Mouse (Mus musculus): ENCODE measurements around the gene Abcg4.
A peak's percentile ranks its signal among the peaks of the same experiment; 100 is the strongest.

The Abcg4 gene

GRCm38 (mm10) chr9:44286256-44286850 is 2.1 kb downstream of the Abcg4 start:
- peak; percentile 50 to 77 for DNase-seq (ENCODE audit: low spot score in 2 of 2)

GRCm38 (mm10) chr9:44283183-44283582 is 5.2 kb downstream of the Abcg4 start:
- no peak for DNase-seq (ENCODE audit: low spot score in 2 of 2)

DNA sequence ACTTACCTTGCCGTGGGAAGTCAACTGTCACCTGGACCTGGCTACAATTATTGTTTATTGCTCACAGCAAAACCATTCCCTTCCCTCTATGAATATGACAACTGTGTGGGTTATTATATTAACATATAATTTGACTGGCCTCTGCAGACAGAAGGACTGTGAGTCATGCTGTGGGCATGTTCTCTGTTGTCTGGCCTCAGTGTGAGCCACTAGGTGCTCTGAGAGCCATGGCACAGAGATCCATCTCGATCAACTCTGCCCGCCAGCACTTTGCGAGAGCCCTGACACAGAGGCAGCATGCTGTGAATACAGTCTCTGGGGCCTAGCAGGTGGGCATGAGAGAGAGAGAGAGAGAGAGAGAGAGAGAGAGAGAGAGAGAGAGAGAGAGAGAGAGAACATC is 18.4 kb downstream of the Abcg4 start:
- DNase-seq (ENCODE audit: low spot score in 2 of 2) = no peak

GRCm38 (mm10) chr9:44269077-44269476 is 19.3 kb downstream of the Abcg4 start:
- DNase-seq (ENCODE audit: low spot score in 2 of 2) = peak; percentile 44 to 74

DNA sequence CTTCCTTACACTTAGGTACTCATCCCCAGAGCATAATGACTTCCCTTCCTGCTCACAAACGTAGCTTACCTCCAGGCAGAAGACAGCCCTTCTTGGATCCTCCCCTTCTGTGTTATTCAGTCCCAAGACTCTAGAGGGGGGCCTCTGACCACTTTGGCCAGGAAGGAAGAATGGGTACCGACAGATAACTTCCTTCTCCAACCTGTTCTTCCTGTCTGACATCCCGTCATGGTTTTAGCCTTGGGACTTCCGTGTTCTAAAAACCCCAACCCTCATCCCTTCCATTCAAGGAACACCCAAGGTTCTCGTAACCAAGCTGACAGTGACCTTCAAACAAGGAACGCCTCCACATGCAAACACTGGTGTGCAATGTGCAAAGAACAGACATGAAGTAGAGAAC is 20.0 kb downstream of the Abcg4 start, which contains the start of gene Nlrx1:
Nlrx1 (minus strand) TSS at position 168 of the 400 bp plus-strand sequence.
- peak in 1 of 2 experiments; percentile 33 for DNase-seq (ENCODE audit: low spot score in 2 of 2)

GRCm38 (mm10) chr9:44268027-44268360 is 20.4 kb downstream of the Abcg4 start:
- peak; percentile 86 to 89 for DNase-seq (ENCODE audit: low spot score in 2 of 2)

- DNase-seq (ENCODE audit: low spot score in 2 of 2) = peak in 1 of 2 experiments; percentile 36
Measured at GRCm38 (mm10) chr9:44267319-44268026, 20.9 kb downstream of the Abcg4 start.

GRCm38 (mm10) chr9:44266478-44267226 is 21.8 kb downstream of the Abcg4 start:
- no peak for DNase-seq (ENCODE audit: low spot score in 2 of 2)

GRCm38 (mm10) chr9:44261388-44261787 is 27.0 kb downstream of the Abcg4 start:
- no peak for DNase-seq (ENCODE audit: low spot score in 2 of 2)

DNA sequence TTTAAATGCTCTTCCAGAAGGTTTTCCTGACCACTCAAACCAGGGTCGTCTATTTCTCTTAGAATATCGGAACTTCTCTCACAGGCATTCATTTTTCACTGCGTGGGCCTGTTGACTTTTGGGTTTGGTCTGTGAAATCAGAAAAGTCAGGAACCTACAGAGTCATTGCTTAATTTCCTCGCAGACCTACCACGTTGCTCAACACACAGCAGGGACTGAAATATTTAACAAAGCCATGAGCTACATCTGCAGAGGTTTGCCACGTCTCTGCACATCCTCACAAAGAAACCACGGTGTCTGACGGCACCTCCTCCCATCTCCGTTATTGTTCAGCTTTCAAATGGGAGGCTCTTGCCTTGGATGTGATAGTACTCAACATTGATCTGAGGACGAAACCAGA is 29.4 kb downstream of the Abcg4 start:
- DNase-seq (ENCODE audit: low spot score in 2 of 2) = no peak

- no peak for DNase-seq (ENCODE audit: low spot score in 2 of 2)
Measured at GRCm38 (mm10) chr9:44256213-44256612, 32.2 kb downstream of the Abcg4 start.

GRCm38 (mm10) chr9:44255136-44255521 is 33.3 kb downstream of the Abcg4 start:
- no peak for DNase-seq (ENCODE audit: low spot score in 2 of 2)

DNA sequence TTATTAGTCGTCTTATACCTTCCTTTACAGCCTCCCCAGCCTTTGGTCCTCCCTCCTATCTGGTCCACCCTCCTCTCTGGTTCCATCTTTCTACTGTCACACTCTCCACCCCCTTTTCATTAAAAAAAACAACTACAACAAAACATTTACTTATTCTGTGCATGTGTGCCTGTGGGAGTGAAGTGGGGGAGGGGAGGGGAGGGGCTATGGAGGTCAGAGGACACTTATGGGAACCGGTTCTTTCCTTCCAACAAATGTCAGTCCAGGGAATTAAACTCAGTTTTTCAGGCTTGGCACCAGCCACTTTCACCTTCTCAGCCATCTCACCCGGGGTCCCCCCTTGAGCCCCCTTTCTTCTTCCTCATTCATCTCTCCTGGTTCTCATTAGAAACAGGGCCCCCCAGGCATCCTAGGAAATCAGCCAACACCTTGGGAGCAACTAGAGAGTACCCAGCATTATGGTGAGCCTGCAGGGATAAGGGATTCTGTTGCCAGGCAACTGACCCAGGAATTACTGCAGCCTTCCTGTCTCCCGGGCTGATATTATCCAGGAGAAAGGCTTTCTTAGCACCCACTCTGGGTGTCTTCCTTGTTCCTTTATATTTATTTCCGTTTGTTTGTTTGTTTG is 33.8 kb downstream of the Abcg4 start:
- DNase-seq (ENCODE audit: low spot score in 2 of 2) = no peak

DNA sequence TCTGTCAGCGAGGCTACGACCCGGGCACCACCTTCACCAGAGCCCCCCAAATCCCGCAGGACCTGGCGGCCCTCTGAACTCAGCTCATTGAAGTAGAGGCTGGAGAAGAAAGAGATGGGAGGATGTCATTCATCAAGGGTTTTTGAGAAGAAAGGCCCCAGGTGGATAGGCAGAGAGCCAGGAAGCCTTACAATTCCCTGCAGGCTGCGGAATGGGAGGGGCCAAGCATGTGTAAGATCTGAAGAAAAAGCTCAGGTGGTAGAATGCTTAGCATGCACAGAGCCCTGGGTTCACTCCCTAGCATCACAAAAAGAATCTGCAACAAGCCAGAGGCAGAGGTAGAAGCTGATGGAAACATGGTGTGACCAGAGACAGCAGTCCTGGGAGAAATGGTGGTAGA is 35.0 kb downstream of the Abcg4 start:
- DNase-seq (ENCODE audit: low spot score in 2 of 2) = no peak

- no peak for DNase-seq (ENCODE audit: low spot score in 2 of 2)
Measured at GRCm38 (mm10) chr9:44251314-44251713, 37.1 kb downstream of the Abcg4 start, which contains the start of gene Pdzd3. TSS of gene Pdzd3 (minus strand) at chr9:44251471.

- no peak for DNase-seq (ENCODE audit: low spot score in 2 of 2)
Measured at GRCm38 (mm10) chr9:44250445-44250844, 38.0 kb downstream of the Abcg4 start.

GRCm38 (mm10) chr9:44249181-44250146 is 39.0 kb downstream of the Abcg4 start:
- DNase-seq (ENCODE audit: low spot score in 2 of 2) = peak; percentile 40 to 73

DNA sequence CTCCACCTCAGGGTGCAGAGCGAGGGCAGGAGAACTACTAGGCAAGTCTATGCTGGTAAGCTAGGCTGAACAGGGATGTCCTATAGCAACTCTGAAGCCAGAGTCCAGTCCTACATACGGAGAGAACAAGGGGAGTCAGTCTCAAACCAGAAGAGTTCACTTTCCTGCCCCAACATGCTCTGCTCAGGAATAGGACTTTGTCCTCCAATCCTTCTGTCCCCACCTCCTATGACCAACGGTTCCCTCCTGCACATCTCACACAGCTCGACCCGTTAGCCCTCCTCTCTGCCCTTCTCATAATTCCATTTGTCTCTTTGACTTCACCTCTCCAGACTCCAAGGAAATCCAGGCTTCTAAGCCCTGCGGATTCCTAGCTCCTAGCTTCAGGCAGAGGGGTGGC is 40.5 kb downstream of the Abcg4 start:
- DNase-seq (ENCODE audit: low spot score in 2 of 2) = no peak

- DNase-seq (ENCODE audit: low spot score in 2 of 2) = no peak
Measured at GRCm38 (mm10) chr9:44243621-44244020, 44.8 kb downstream of the Abcg4 start.

GRCm38 (mm10) chr9:44241418-44241817 is 47.0 kb downstream of the Abcg4 start:
- DNase-seq (ENCODE audit: low spot score in 2 of 2) = no peak

DNA sequence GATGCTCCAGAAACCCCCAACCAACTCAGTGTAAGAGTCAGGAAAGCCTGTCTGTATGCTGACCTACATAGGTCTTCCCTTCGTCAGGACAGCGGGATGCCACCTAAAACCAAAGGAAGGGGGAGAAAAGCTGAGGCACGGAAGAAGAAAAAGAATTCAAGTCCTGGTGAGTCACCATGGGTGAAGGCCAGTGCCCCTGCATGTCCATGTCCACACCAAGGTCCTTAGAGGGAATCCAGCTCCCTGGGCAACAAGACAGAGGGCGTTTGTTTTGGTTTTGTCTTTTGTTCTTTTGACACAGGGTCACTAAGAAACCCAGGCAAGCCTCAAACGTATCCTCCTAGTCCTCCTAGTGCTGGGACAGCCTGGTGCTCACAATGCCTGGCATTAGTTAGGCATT is 47.5 kb downstream of the Abcg4 start:
- DNase-seq (ENCODE audit: low spot score in 2 of 2) = no peak

Data from spleen, postnatal 10 days (tissue).